Mouse (Mus musculus): Measurements from ENCODE around the gene Adprhl2. TPM values are rescaled to one million over a fixed set of nuclear protein-coding genes. Genes with fewer than 3 reads are reported as not detected.

Adprhl2 gene
- polyA plus RNA-seq, 1 experiment from 2014 or later = 39.3 TPM

GRCm38 (mm10) chr4:126269292-126269691 is 52.2 kb downstream of the Adprhl2 start:
- no peak for ATAC-seq (ENCODE audit: low FRiP score)
- no peak overlapping the region for H3K9ac ChIP-seq (ENCODE audit: low read depth, low read length)
- no peak overlapping the region for H3K4me2 ChIP-seq (replicated peaks; ENCODE audit: low read depth, low read length)
- 79% methylated on average over 3 of the region's 3 CpGs for whole genome bisulfite sequencing
- H3K27ac ChIP-seq (ENCODE audit: low read depth, low read length) = no peak overlapping the region
- no peaks in the 10 kb centered on the region for H3K27me3 ChIP-seq (ENCODE audit: control insufficient read depth, insufficient read depth, low read length)
- H3K4me1 ChIP-seq (replicated peaks; ENCODE audit: control insufficient read depth, insufficient read depth, low read length) = no peaks in the 10 kb centered on the region
- no peaks in the 10 kb centered on the region for H3K36me3 ChIP-seq (ENCODE audit: control insufficient read depth, insufficient read depth, low read length)
- DNase-seq (ENCODE audit: low spot score) = no peak
- no peaks in the 10 kb centered on the region for H3K9me3 ChIP-seq (ENCODE audit: control insufficient read depth, low read length)
- no peak overlapping the region for H3K4me3 ChIP-seq (ENCODE audit: low read depth, low read length)

Other genes starting within 250 kb of the Adprhl2 start
- 44.1 and 45.5 TPM in 2 replicates for gene Lsm10, start 225.1 kb downstream of the Adprhl2 start, polyA plus RNA-seq (2014; fragmentation: Nextera tagmentation; extraction: Ambion mirVana)
- gene Stk40, start 217.7 kb downstream of the Adprhl2 start, polyA plus RNA-seq (2014; fragmentation: Nextera tagmentation; extraction: Ambion mirVana) = 19.0 and 26.0 TPM in 2 replicates
- 33.1 and 36.0 TPM in 2 replicates for gene Eva1b, start 174.0 kb downstream of the Adprhl2 start, polyA plus RNA-seq (2014; fragmentation: Nextera tagmentation; extraction: Ambion mirVana)
- gene Sh3d21, start 158.2 kb downstream of the Adprhl2 start, polyA plus RNA-seq (2014; fragmentation: Nextera tagmentation; extraction: Ambion mirVana) = 2.0 and 2.7 TPM in 2 replicates
- 191 and 228 TPM in 2 replicates for gene Thrap3, start 118.9 kb downstream of the Adprhl2 start, polyA plus RNA-seq (2014; fragmentation: Nextera tagmentation; extraction: Ambion mirVana)
- gene Map7d1, start 65.4 kb downstream of the Adprhl2 start, polyA plus RNA-seq (2014; fragmentation: Nextera tagmentation; extraction: Ambion mirVana) = 54.6 and 65.5 TPM in 2 replicates
- 17.8 and 39.1 TPM in 2 replicates for gene Trappc3, start 59.4 kb downstream of the Adprhl2 start, polyA plus RNA-seq (2014; fragmentation: Nextera tagmentation; extraction: Ambion mirVana)
- gene Col8a2, start 34.9 kb downstream of the Adprhl2 start, polyA plus RNA-seq (2014; fragmentation: Nextera tagmentation; extraction: Ambion mirVana) = 15.6 and 17.4 TPM in 2 replicates
- 3.0 and 3.8 TPM in 2 replicates for gene Tekt2, start 4.0 kb upstream of the Adprhl2 start, polyA plus RNA-seq (2014; fragmentation: Nextera tagmentation; extraction: Ambion mirVana)
- gene Ago3, start 107.9 kb upstream of the Adprhl2 start, polyA plus RNA-seq (2014; fragmentation: Nextera tagmentation; extraction: Ambion mirVana) = 14.4 and 16.1 TPM in 2 replicates
- 29.9 and 37.9 TPM in 2 replicates for gene Ago1, start 146.9 kb upstream of the Adprhl2 start, polyA plus RNA-seq (2014; fragmentation: Nextera tagmentation; extraction: Ambion mirVana)
- gene Ago4, start 211.8 kb upstream of the Adprhl2 start, polyA plus RNA-seq (2014; fragmentation: Nextera tagmentation; extraction: Ambion mirVana) = 2.7 and 4.1 TPM in 2 replicates
- 41.8 and 53.7 TPM in 2 replicates for gene Clspn, start 235.2 kb upstream of the Adprhl2 start, polyA plus RNA-seq (2014; fragmentation: Nextera tagmentation; extraction: Ambion mirVana)

Data from hindbrain, embryonic 11.5 days (tissue).